Mouse (Mus musculus): ENCODE measurements around the gene Phf14. TPM values are rescaled to one million over a fixed set of nuclear protein-coding genes. Genes with fewer than 3 reads are reported as not detected.

Phf14 gene
- polyA plus RNA-seq, 1 experiment from 2014 or later = 43.3 TPM

DNA sequence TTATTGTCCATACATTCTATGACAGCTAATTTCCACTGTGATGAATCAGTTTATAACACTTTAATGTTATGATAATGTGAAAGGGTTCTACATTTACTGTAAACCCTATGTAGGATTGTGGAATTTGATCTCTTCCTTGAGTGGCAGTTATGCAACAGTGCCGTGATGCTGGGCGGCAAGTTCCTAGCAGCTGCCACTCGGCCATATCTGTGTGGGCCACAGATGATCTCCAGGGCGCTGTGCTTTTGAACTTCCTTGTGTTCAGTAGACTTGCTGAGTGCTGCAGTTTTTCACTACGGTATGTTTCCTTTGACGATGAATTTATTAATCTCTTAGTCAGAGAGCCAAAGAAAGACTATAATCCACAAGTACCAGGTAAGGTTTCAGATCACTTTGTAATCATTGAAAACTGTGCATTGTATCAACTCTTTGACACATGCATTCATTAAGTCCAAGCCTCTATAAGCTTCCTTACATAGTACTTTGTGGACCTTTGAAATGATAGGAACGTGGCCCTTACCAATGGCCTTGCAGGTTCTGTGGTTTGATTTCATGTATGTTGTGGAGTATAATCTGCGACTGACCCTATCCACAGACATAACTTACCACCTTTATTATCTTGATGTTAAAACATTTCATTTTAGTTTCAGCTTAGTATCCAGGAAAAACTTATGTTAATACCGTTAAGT lies 153.0 kb downstream of the Phf14 start:
- in situ Hi-C loops (cut with MboI; ENCODE audit: low pct_unique_long_range_greater_than_20kb) = no loop called here
- CTCF ChIA-PET = no interaction called here
- ATAC-seq (no peak), DNase-seq (ENCODE audit: low read depth, low spot score) (no peak)
- no peaks in the 10 kb centered on the region for H3K27me3 ChIP-seq
- POLR2A ChIA-PET = no interaction called here
- TF ChIP-seq CTCF (IDR thresholded peaks at IDR 0.05) = no peak

DNA sequence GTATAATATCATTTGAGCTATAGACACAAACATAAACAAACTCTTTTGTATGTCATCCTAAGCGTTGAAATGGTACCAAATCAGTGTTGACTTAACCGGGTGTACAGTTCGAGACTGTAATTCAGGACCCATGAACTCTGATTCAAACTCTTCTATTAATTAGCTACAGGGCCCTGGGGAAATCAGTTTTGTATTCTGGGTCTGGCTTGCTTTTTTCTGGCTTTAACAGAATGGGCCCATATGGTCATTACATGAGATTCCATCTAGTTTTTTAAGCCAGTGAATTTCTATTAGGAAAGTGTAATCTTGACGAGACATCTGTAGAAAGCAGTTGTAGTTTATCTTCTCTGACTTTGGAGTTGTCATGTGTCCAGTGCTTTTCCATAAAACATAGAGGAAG lies 160.3 kb downstream of the Phf14 start:
- no peaks in the 10 kb centered on the region for H3K27me3 ChIP-seq
- ChIA-PET POLR2A (interaction anchor here (0.5 to 0.6 kb wide), 2 partner anchors 53 to 59 kb away, joined by 3 read pairs; no protein-coding TSS in a partner anchor), CTCF (no interaction called here)
- no peak for DNase-seq (ENCODE audit: low read depth, low spot score)
- in situ Hi-C loops (cut with MboI; ENCODE audit: low pct_unique_long_range_greater_than_20kb) = no loop called here
- TF ChIP-seq CTCF (IDR thresholded peaks at IDR 0.05) = no peak
- no peak for ATAC-seq

DNA sequence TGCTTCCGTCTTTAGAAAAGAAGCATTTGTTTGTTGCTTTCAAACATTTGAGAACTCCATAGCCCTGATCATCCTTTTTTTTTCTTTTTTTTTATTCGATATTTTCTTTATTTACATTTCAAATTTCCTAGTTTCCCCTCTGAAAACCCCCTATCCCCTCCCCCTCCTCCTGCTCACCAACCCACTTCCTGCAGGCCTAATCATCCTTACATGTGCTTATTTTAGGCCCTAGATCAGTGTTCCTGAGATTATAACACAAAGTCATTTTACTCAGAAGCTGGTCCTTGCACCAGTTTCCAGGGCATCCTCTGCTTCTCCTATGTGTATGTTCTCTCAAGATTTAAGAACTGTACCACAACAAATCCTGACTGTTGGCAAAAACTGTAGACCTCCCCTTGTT lies 161.7 kb downstream of the Phf14 start:
- CTCF ChIA-PET = no interaction called here
- in situ Hi-C loops (cut with MboI; ENCODE audit: low pct_unique_long_range_greater_than_20kb) = no loop called here
- H3K27me3 ChIP-seq = no peaks in the 10 kb centered on the region
- ATAC-seq = no peak
- no peak for DNase-seq (ENCODE audit: low read depth, low spot score)
- POLR2A ChIA-PET = no interaction called here
- no peak for TF ChIP-seq CTCF (IDR thresholded peaks at IDR 0.05)

DNA sequence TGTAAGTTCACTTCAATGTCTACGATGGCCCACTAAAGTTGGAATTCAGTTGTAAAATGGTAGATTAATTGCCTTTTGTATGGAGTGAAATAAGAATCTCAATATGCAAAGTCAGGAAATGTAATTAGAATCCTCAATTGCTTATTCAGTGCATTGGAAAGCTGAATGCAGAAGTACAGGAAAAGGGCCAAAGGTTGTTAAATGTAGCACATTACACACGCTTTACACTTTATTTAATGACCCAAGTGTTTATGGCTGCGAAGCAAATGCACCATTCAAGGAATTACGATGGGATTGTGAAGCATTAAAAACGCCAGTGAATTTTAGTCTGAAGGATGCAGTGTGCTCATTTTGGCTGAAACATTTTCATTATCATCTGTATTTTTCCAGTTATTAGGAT lies 167.0 kb downstream of the Phf14 start:
- no peak for ATAC-seq
- no peak for DNase-seq (ENCODE audit: low read depth, low spot score)
- POLR2A ChIA-PET = no interaction called here
- CTCF ChIA-PET = no interaction called here
- TF ChIP-seq CTCF (IDR thresholded peaks at IDR 0.05) = no peak
- in situ Hi-C loops (cut with MboI; ENCODE audit: low pct_unique_long_range_greater_than_20kb) = no loop called here
- H3K27me3 ChIP-seq = no peaks in the 10 kb centered on the region

GRCm38 (mm10) chr6:12077338-12077737 lies 169.7 kb downstream of the Phf14 start:
- H3K27me3 ChIP-seq = no peaks in the 10 kb centered on the region
- no peak for TF ChIP-seq CTCF (IDR thresholded peaks at IDR 0.05)
- ATAC-seq (no peak), DNase-seq (ENCODE audit: low read depth, low spot score) (no peak)
- ChIA-PET CTCF (interaction anchor here (1.2 kb wide), 1 partner anchor 18 kb away, joined by 3 read pairs; no protein-coding TSS in a partner anchor), POLR2A (no interaction called here)
- in situ Hi-C loops (cut with MboI; ENCODE audit: low pct_unique_long_range_greater_than_20kb) = no loop called here

- DNase-seq (ENCODE audit: low read depth, low spot score) (no peak), ATAC-seq (no peak)
- in situ Hi-C loops (cut with MboI; ENCODE audit: low pct_unique_long_range_greater_than_20kb) = no loop called here
- no peak for TF ChIP-seq CTCF (IDR thresholded peaks at IDR 0.05)
- ChIA-PET CTCF (interaction anchor here (1.2 kb wide), 1 partner anchor 17 kb away, joined by 3 read pairs; no protein-coding TSS in a partner anchor), POLR2A (no interaction called here)
- H3K27me3 ChIP-seq = no peaks in the 10 kb centered on the region
Measured at GRCm38 (mm10) chr6:12077880-12078618, 170.4 kb downstream of the Phf14 start.

DNA sequence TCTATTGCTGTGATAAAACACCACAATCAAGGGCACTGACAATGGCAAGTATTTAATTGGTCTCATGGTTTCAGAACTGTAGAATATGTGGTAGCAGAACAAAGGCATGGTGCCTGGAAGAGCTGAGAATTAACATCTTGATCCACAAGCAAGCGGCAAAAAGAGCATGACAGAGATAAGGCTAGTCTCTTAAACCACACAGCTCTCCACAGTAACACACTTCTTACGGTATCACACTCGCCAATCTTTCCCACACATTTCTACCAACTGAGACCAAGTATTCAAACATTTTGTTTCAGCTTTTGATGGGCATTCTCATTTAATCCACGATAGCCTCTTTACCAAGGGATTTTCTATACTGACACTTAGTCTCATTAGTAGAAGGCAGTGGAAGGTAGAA lies 171.7 kb downstream of the Phf14 start:
- ChIA-PET POLR2A (no interaction called here), CTCF (no interaction called here)
- in situ Hi-C loops (cut with MboI; ENCODE audit: low pct_unique_long_range_greater_than_20kb) = no loop called here
- no peak for TF ChIP-seq CTCF (IDR thresholded peaks at IDR 0.05)
- DNase-seq (ENCODE audit: low read depth, low spot score) = no peak
- ATAC-seq = no peak
- no peaks in the 10 kb centered on the region for H3K27me3 ChIP-seq

GRCm38 (mm10) chr6:12080423-12080822 lies 172.8 kb downstream of the Phf14 start:
- H3K27me3 ChIP-seq = no peaks in the 10 kb centered on the region
- TF ChIP-seq CTCF (IDR thresholded peaks at IDR 0.05) = no peak
- DNase-seq (ENCODE audit: low read depth, low spot score) = no peak
- CTCF ChIA-PET = no interaction called here
- ATAC-seq = no peak
- in situ Hi-C loops (cut with MboI; ENCODE audit: low pct_unique_long_range_greater_than_20kb) = no loop called here
- POLR2A ChIA-PET = no interaction called here

- H3K27me3 ChIP-seq = no peaks in the 10 kb centered on the region
- ATAC-seq (no peak), DNase-seq (ENCODE audit: low read depth, low spot score) (no peak)
- in situ Hi-C loops (cut with MboI; ENCODE audit: low pct_unique_long_range_greater_than_20kb) = no loop called here
- CTCF ChIA-PET = interaction anchor here (1.1 kb wide), 1 partner anchor 9 kb away, joined by 3 read pairs; no protein-coding TSS in a partner anchor
- POLR2A ChIA-PET = no interaction called here
- no peak for TF ChIP-seq CTCF (IDR thresholded peaks at IDR 0.05)
Measured at GRCm38 (mm10) chr6:12081722-12082121, 174.1 kb downstream of the Phf14 start.

DNA sequence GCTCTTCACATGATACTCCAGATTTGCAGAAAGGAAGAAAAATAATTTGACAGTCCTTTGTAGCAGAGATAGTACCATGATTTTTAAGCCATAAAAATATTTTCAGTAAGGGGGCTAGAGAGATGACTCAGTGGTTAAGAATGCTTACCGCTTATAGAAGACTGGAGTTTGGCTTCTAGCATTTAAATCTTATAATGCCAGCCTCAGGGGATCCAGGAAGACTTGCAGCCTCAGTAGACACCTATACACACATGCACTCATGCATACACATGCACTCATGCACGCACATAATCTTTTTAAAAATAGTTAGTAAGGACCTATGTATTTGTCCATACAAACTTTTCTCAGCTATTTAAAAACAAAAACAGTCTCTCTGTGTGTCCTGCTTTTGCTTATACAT lies 174.5 kb downstream of the Phf14 start:
- ATAC-seq = peak; percentile 60
- no peak for TF ChIP-seq CTCF (IDR thresholded peaks at IDR 0.05)
- in situ Hi-C loops (cut with MboI; ENCODE audit: low pct_unique_long_range_greater_than_20kb) = no loop called here
- no peaks in the 10 kb centered on the region for H3K27me3 ChIP-seq
- ChIA-PET POLR2A (no interaction called here), CTCF (no interaction called here)
- DNase-seq (ENCODE audit: low read depth, low spot score) = peak; percentile 3

DNA sequence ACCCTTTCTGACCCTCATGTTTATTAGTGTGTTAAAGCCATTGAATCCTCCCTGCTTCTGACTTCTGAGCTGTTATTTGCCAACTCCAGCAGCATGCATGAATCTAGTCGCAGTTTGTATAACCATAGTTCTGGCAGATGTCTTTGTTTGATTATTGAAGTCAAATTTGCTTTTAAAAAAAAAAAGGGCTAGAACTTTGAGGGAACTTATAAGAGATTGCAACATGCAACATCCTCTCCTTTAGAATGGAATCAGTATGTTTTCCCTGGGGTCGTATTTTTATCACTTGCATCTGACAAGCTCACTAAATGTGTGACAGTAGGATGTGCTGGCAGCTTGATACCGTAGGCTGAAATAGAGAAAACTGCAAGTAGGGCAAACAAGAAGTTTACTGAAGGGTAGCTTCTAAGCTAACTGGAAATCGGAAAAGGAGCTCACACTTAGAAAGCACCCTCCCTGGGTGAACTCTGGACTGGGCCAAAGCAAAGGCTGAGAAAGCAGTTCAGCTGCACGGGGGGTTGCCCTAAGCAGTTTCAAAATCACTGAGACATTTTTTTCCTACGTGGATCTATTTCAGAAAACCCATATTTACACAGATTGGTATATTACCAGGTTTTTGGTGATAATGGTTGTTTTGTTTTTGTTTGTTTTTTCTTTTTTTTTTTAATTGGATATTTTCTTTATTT lies 175.1 kb downstream of the Phf14 start:
- no peak for TF ChIP-seq CTCF (IDR thresholded peaks at IDR 0.05)
- no peak for ATAC-seq
- in situ Hi-C loops (cut with MboI; ENCODE audit: low pct_unique_long_range_greater_than_20kb) = no loop called here
- no peaks in the 10 kb centered on the region for H3K27me3 ChIP-seq
- CTCF ChIA-PET = no interaction called here
- POLR2A ChIA-PET = no interaction called here
- DNase-seq (ENCODE audit: low read depth, low spot score) = no peak
